Mouse (Mus musculus): ENCODE data around the gene Arl6.

Gene Arl6

DNA sequence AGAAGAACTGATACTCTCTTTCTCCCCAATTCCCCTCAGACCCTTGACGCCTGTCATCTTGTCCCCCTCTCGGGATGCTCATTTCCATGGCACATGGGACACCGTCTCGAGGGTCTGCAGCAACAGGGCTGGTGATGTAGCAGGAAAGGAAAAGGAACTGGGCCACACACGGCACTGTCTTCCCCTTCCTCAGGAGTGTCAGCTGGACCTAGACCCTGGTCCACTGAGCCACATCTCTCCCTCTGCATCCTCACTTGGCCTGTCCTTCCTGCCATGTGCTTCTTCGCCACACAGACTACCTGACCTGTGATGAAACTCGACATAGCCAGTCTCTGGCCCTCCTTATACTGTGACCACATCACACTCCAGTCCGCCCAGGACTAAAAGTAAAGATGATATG lies 52.3 kb downstream of the Arl6 start:
- no peak for DNase-seq (ENCODE audit: low spot score in 2 of 2)

DNA sequence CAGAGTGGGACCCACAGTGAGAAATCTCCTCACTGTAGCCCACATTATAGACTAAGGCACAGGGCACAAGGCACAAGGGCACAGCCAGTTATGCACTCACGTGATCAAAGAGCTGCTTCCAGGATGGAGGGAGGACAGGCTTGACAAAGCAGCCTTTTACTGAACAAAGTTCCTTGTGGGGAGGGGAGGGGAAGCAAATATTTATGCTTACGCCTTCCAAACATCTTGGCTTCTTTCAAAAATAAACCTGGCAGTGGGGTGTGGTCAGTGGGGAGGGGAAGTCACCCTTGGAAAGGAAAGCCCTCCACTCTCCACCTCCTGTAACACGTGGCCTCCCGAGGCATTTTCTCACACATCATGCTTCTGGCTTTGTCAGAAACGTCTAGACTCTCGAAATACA lies 52.9 kb downstream of the Arl6 start:
- DNase-seq (ENCODE audit: low spot score in 2 of 2): no peak

DNA sequence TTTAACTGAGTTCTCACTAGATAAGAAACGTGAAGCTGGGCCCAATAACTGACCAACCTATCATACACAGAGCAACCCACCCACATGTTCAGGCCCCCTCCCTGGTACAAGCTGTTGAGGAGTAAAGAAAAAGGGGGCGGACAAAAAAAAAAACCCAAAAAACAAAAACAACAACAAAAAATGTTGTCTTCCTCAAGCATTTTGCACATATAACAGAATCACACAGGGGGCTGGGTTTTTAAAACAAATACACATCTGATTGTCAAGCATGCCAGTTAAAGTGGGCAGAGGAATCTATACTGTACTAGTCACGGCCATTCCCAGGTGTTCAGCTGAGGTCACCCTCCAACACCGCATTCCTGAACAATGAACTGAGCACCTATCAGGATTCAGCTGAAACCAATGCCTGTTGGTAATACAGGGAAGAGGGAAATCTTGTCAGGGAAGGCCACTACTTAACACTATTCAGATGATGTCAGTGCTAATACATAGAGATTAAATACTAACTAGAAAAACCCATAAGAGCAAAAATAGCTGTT lies 53.4 kb downstream of the Arl6 start:
- DNase-seq (ENCODE audit: low spot score in 2 of 2): no peak

DNA sequence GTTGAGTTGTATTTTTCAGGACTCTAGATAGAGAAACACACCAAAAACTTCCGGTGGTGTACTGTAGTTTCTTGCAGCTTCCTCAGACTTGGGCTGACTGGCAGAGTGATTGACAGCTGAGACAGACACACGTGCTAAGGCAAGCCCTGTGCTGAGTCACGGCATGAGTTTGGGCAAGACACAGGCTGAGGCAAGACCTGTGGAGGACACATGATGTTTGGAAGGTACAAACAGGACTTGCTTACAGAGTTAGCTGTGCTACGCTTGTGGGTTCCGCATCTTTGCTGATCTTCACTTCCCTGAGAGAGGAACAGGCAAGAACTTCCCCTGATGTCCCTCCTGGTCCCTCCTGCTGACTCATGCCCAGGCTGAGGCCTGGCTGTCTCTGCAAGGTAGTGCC lies 55.7 kb downstream of the Arl6 start:
- DNase-seq (ENCODE audit: low spot score in 2 of 2): no peak

DNA sequence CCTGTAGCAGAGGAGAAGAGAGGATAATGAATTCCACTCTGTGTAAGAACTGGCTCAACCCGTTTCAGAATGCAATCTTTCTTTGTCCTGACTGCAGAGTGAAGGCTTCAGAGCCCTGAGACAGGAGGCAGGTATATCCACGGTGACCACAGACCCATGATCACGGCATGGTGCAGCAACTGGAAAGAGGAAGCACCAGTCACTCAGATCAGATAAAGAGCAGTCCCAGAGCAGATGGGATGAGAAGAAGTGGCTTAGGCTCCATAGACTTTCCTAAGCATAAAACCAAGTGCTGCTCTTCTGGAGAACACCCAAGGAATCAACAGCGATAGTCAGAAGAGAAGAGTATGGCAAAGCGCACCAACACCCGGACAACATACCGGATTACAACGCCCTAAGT lies 60.0 kb downstream of the Arl6 start:
- DNase-seq (ENCODE audit: low spot score in 2 of 2): no peak

DNA sequence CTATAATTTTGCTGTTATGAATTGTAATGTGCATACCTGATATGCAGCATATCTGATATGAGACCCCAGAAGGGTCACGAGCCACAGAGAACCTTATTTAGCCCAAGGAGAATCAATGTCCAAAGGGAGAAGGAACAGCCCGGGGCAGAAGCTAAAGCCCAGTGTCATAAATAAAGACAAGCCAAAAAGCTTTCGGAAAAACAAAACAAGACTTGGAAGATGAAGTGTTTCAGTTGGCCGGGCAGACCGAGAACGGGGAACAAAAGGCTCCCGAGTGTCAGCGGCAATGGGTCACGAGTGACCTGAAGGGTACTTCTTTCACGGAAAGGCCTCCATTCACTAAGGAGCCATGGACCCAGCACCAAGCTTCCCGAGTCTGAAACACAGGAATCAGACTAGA lies 65.2 kb downstream of the Arl6 start:
- no peak for DNase-seq (ENCODE audit: low spot score in 2 of 2)

DNA sequence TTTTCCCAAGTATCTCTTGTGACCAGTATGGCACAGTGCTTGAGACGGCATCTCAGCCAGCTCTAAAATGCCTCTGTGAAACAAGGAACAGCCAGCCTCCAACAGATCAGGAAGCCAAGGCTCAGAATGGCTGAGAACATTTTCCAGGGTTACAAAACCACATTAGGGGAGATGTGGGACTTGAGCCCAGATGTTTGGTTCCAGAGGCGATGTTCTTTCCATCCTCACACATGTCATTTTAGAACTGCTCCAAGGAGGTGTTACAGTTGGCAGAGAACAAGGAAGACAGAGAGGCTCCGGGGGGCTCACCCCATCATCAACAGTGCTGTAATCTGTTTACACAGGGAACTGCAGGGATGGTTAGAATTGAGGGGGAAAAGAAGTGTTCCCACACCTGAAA lies 66.5 kb downstream of the Arl6 start:
- no peak for DNase-seq (ENCODE audit: low spot score in 2 of 2)

DNA sequence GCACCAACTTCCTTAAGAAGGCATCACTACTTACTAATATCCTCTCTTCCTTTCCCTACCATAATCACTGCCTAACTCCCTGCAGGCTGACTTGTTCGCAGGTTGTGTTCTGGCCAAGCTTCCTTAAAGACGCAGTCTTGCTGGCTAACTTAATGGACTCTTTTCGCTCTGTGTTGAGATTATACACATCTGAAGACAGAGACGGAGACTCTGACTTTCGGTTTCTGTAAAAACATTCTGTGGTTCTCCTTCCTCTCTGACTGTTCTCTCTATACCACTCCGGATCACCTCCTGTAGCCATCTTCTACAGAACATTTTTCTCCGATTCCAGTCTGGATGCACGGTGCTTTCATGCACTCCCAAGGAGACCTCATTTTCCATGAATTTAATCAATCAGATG lies 68.4 kb downstream of the Arl6 start:
- DNase-seq (ENCODE audit: low spot score in 2 of 2): no peak

DNA sequence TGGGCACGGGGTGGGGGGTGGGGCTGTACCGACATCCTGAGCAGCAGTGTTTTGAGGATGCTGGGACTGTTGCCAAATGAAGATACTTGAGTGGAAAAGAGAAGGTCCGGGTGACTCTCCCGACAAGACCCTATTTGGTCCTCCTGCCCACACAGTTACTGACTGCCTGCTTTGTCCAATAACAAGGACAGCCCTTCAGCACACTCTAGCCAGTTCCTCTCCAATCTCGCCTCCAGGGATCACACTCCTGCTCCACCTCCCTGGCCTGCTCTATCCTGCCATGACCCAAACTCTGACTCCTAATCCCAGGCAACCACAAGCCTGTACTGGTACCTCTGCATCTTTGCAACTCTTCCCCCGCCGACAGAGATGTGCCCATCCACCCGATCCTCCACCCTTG lies 69.4 kb downstream of the Arl6 start:
- no peak for DNase-seq (ENCODE audit: low spot score in 2 of 2)

DNA sequence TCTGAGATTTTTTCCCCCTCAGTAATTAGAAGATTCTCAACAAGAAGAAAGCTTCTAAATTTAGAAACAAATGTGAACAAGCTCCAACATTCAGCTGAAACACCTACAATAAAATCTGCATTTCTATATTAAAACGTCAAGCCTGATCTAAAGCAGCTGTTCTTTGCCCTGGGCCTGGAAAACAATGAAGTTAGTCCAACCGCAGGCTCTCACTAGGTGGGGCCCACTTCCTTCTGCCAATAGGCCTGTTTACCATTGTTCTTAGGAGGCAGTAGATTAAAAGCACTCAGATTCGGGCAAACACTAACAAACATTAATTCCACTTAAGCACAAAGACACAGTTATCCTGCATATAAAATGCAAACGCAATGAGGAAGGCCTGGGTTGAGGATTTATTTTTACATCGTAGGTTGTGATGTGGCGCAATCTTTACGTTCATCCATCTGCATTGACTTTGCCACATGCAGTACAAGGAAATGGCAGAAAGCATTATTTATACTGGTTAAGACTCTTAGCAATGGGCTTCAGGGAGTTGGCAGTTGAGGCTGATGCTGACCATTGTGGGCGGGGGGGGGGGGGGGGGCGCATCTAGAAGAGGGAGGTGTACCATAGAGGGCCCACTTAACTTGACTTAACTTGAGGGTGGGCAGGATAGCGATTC lies 71.3 kb downstream of the Arl6 start:
- DNase-seq (ENCODE audit: low spot score in 2 of 2): no peak

DNA sequence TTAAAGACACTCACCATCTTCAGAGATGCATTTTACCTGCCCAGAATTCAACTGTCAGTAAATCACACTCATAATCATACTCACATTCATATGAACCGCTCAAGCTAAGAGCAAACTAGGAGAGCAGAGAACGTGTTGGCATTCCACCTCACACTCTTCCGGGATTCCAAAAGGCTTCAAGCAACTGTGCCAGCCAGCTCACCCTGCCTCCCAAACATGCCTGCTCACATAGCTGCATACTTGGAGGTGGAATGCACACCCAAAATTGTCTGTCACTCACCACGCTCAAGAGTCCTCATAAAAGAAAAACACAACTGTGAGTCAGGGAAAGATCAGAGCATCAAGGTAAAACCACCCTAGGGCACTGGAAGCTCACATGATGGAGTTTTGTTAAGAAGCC lies 72.8 kb downstream of the Arl6 start:
- no peak for DNase-seq (ENCODE audit: low spot score in 2 of 2)

DNA sequence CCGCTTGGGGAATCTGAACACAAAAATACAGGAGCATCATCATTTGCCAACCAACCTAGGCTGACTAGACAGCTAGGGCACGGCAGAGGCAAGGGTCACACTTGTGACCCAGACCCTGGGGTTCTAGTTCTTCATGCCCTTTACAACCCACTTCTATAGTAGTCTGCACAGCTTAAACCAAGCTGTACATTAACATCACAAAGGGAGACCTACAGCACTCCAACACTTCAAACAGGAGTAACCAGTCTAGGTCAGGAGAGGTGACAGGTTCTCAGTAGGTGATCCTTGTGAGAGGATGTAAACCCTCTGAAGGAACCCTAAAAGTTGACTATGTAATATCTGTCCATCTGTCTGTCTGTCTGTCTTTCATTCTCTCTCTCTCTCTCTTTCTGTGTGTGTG lies 73.6 kb downstream of the Arl6 start:
- DNase-seq (ENCODE audit: low spot score in 2 of 2): no peak

DNA sequence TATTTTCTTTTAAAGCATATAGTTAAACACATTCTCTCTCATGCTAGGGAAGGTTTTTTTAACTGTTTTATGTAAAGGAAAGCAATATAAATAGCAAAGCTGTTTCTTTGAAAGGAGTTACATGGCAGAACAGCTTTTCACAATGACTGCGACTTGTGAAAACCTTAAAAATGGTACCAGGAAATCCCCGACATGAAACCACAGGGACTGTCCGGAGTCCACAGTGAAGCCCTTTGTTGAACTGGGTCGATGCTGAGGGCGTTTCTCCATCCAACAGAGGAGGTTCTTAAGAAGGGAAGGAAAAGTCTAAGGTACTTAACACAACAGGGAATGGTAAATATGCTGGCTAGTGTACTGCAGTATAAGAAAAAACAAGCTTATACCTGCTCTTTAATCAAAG lies 75.2 kb downstream of the Arl6 start:
- DNase-seq (ENCODE audit: low spot score in 2 of 2): no peak
